Mouse (Mus musculus): Measurements from ENCODE around the gene Ddx20.

DNA sequence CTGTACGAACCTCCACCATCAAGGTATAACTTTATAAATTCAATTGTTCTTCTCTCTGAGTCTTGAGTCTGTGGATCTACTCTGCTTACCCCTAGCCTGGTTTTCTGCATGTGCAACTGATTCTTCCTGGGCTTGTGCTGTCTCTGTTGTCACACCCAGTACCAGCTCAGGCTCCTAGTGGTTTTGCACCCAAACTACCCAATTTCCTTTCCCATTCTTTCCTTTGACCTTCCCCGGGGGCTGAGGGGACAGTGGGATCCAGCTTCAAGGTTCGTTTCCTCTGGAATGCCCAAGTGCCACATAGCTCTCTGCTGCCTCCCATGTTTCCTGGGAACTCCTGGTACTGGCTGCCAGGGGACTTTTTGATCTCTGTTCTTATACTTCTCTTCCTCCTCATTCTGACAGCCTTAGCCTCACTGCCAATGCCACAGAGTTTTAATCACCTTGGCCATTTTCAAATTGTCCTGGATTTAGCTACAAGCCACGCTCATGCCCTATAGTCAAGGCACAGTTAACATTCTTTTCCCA is 20.3 kb downstream of the Ddx20 start:
- TF ChIP-seq CTCF (IDR thresholded peaks at IDR 0.05 in 2 of 3, conservative IDR thresholded peaks at IDR 0.05 in 1 of 3; ENCODE audit: control insufficient read depth in 1 of 3, insufficient read depth in 1 of 3, low read depth in 2 of 3, low read length in 3 of 3, poor library complexity in 1 of 3, severe bottlenecking in 1 of 3) (no peak), MEF2A (IDR thresholded peaks at IDR 0.05; ENCODE audit: extremely low read depth, insufficient replicate concordance, low read depth, low read length, poor library complexity, severe bottlenecking) (no peak), POLR2A (IDR thresholded peaks at IDR 0.05; ENCODE audit: control insufficient read depth in 1 of 2, insufficient read depth in 1 of 2, low read depth in 1 of 2, low read length in 2 of 2, poor library complexity in 1 of 2) (no peak), JUND (IDR thresholded peaks at IDR 0.05; ENCODE audit: low read depth, low read length) (no peak), EP300 (IDR thresholded peaks at IDR 0.05; ENCODE audit: low read depth in 1 of 2, low read length in 2 of 2) (no peak), CHD2 (IDR thresholded peaks at IDR 0.05; ENCODE audit: low read length) (no peak), TCF12 (IDR thresholded peaks at IDR 0.05; ENCODE audit: low read depth, low read length) (no peak), POLR2AphosphoS5 (IDR thresholded peaks at IDR 0.05; ENCODE audit: borderline replicate concordance, low read depth, low read length) (no peak), ZC3H11A (IDR thresholded peaks at IDR 0.05; ENCODE audit: low read depth, low read length) (no peak), MAX (IDR thresholded peaks at IDR 0.05; ENCODE audit: low read length) (no peak), HCFC1 (IDR thresholded peaks at IDR 0.05; ENCODE audit: low read depth, low read length) (no peak), BHLHE40 (IDR thresholded peaks at IDR 0.05; ENCODE audit: borderline replicate concordance, low read depth, low read length) (no peak)

Data from MEL (cell line).